Mouse (Mus musculus): ENCODE data around the gene Plce1. TPM values are rescaled to one million over a fixed set of nuclear protein-coding genes. Genes with fewer than 3 reads are reported as not detected.
"Not testable (repeated sequence)": the region's sequence is repeated elsewhere in the genome, so short reads cannot be mapped to it uniquely, and the experiment has no call there.

Plce1 gene
- total RNA-seq, 2 experiments from 2014 or later = 7.1 to 9.3 TPM

GRCm38 (mm10) chr19:38561887-38562286, 81.0 kb downstream of the Plce1 start:
- not testable (repeated sequence) for DNase-seq (ENCODE audit: extremely low spot score in 1 of 2, low spot score in 2 of 2)
- intact Hi-C loops (cut with DNase I) = loop anchor here (10.0 kb wide), 1 partner anchor 353 kb away; no protein-coding TSS in a partner anchor

GRCm38 (mm10) chr19:38566156-38566555, 85.2 kb downstream of the Plce1 start:
- intact Hi-C loops (cut with DNase I) = loop anchor here (5.0 to 10.0 kb wide), 2 partner anchors 211 to 349 kb away; no protein-coding TSS in a partner anchor
- no peak for DNase-seq (ENCODE audit: extremely low spot score in 1 of 2, low spot score in 2 of 2)

- intact Hi-C loops (cut with DNase I) = loop anchor here (5.0 to 10.0 kb wide), 2 partner anchors 211 to 348 kb away; no protein-coding TSS in a partner anchor
- DNase-seq (ENCODE audit: extremely low spot score in 1 of 2, low spot score in 2 of 2) = peak in 1 of 2 experiments; percentile 32
These were observed 85.8 kb downstream of the Plce1 start for GRCm38 (mm10) chr19:38566752-38567151.

GRCm38 (mm10) chr19:38567331-38567730, 86.4 kb downstream of the Plce1 start:
- intact Hi-C loops (cut with DNase I) = loop anchor here (5.0 to 10.0 kb wide), 2 partner anchors 210 to 347 kb away; no protein-coding TSS in a partner anchor
- no peak for DNase-seq (ENCODE audit: extremely low spot score in 1 of 2, low spot score in 2 of 2)

- intact Hi-C loops (cut with DNase I) = no loop called here
- peak in 1 of 2 experiments; percentile 26 for DNase-seq (ENCODE audit: extremely low spot score in 1 of 2, low spot score in 2 of 2)
These were observed 97.7 kb downstream of the Plce1 start for GRCm38 (mm10) chr19:38578554-38579146.

- intact Hi-C loops (cut with DNase I) = no loop called here
- no peak for DNase-seq (ENCODE audit: extremely low spot score in 1 of 2, low spot score in 2 of 2)
These were observed 102.0 kb downstream of the Plce1 start for GRCm38 (mm10) chr19:38582861-38583260.

GRCm38 (mm10) chr19:38587559-38587958, 106.7 kb downstream of the Plce1 start:
- intact Hi-C loops (cut with DNase I) = no loop called here
- DNase-seq (ENCODE audit: extremely low spot score in 1 of 2, low spot score in 2 of 2) = peak in 1 of 2 experiments; percentile 34

- intact Hi-C loops (cut with DNase I) = no loop called here
These were observed 108.6 kb downstream of the Plce1 start for GRCm38 (mm10) chr19:38589466-38589865.

GRCm38 (mm10) chr19:38589941-38590340, 109.0 kb downstream of the Plce1 start:
- intact Hi-C loops (cut with DNase I) = no loop called here
- no peak for DNase-seq (ENCODE audit: extremely low spot score in 1 of 2, low spot score in 2 of 2)

More at GRCm38 (mm10) chr19:38589466-38589865, 108.6 kb downstream of the Plce1 start:
- DNase-seq (ENCODE audit: extremely low spot score in 1 of 2, low spot score in 2 of 2) = no peak

- intact Hi-C loops (cut with DNase I) = no loop called here
- no peak for DNase-seq (ENCODE audit: extremely low spot score in 1 of 2, low spot score in 2 of 2)
These were observed 111.8 kb downstream of the Plce1 start for GRCm38 (mm10) chr19:38592566-38593224.

- DNase-seq (ENCODE audit: extremely low spot score in 1 of 2, low spot score in 2 of 2) = no peak
- intact Hi-C loops (cut with DNase I) = no loop called here
These were observed 112.5 kb downstream of the Plce1 start for GRCm38 (mm10) chr19:38593225-38593897.

- intact Hi-C loops (cut with DNase I) = no loop called here
- no peak for DNase-seq (ENCODE audit: extremely low spot score in 1 of 2, low spot score in 2 of 2)
These were observed 115.2 kb downstream of the Plce1 start for GRCm38 (mm10) chr19:38596096-38596495.

- intact Hi-C loops (cut with DNase I) = no loop called here
- DNase-seq (ENCODE audit: extremely low spot score in 1 of 2, low spot score in 2 of 2) = no peak
These were observed 116.5 kb downstream of the Plce1 start for GRCm38 (mm10) chr19:38597392-38597791.

- intact Hi-C loops (cut with DNase I) = no loop called here
- no peak for DNase-seq (ENCODE audit: extremely low spot score in 1 of 2, low spot score in 2 of 2)
These were observed 118.1 kb downstream of the Plce1 start for GRCm38 (mm10) chr19:38599001-38599400.

GRCm38 (mm10) chr19:38601127-38601526, 120.2 kb downstream of the Plce1 start:
- intact Hi-C loops (cut with DNase I) = no loop called here
- no peak for DNase-seq (ENCODE audit: extremely low spot score in 1 of 2, low spot score in 2 of 2)

- DNase-seq (ENCODE audit: extremely low spot score in 1 of 2, low spot score in 2 of 2) = no peak
- intact Hi-C loops (cut with DNase I) = no loop called here
These were observed 121.9 kb downstream of the Plce1 start for GRCm38 (mm10) chr19:38602811-38603210.

GRCm38 (mm10) chr19:38607236-38607635, 126.3 kb downstream of the Plce1 start:
- DNase-seq (ENCODE audit: extremely low spot score in 1 of 2, low spot score in 2 of 2) = no peak
- intact Hi-C loops (cut with DNase I) = no loop called here

- no peak for DNase-seq (ENCODE audit: extremely low spot score in 1 of 2, low spot score in 2 of 2)
- intact Hi-C loops (cut with DNase I) = no loop called here
These were observed 128.2 kb downstream of the Plce1 start for GRCm38 (mm10) chr19:38608951-38609654.

GRCm38 (mm10) chr19:38610291-38610690, 129.4 kb downstream of the Plce1 start:
- intact Hi-C loops (cut with DNase I) = no loop called here
- DNase-seq (ENCODE audit: extremely low spot score in 1 of 2, low spot score in 2 of 2) = no peak
